Mouse (Mus musculus) 3T3-L1 (cell line): ENCODE measurements around the gene Nomo1.
A peak's percentile ranks its signal among the peaks of the same experiment; 100 is the strongest.

Experiments
- DNase-seq: peaks from one replicate; pipeline ENCODE4 v3.0.0-alpha.2; 2015; ENCODE audit warnings: low read depth, low spot score

The Nomo1 gene

GRCm38 (mm10) chr7:46045882-46046281 lies 12.4 kb downstream of the Nomo1 start:
- no peak for DNase-seq

DNA sequence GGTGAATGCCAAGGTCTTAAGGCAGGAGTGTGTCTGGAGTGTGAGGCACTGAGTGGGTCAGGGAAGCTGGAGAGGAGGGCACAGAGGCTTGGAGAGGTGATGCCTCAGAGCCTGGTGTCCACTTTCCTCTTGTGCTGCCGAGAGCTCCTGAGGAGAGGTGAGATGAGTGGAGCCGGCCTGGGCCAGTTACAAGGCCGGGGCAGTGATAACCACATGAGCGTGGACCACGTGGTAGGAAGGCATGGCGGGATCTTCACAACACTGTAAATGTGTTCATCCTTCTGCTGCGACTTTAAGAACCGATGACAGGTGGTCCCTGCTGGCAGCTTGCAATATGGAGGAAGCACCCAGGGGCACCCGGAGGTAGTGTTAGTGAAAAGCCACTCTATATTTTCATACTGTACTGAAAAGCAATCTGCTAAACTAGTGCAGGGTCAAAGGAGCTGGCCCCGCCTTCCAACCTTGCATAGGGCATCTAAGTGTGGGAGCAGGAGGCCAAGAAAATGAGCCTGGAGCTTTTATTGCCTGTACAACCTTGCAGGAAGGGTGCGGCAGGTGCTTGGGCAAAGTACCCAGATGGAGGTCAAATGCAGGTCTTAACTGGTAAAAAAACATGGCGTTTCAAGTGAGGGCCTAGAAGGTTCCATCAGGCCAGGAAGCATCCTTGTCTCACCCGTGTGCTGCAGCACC lies 14.5 kb downstream of the Nomo1 start:
- no peak for DNase-seq

DNA sequence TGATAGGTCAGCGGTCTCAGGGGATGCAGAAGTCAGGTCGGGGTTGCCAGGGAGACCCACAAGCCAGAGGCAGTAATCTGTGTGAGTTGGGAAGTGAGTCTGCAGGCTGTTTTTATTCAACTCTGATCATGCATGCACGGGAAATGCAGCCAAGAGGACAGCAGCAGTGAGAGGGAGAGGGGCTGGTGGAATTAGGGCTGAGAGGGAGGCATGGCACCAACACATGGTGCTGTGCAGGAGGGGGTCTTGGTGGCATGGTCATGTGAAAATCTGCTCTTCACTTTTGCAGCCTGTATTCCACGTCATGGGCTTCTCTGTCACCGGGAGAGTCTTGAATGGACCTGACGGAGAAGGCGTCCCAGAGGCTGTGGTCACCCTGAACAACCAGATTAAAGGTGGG lies 16.5 kb downstream of the Nomo1 start:
- DNase-seq, result no peak

DNA sequence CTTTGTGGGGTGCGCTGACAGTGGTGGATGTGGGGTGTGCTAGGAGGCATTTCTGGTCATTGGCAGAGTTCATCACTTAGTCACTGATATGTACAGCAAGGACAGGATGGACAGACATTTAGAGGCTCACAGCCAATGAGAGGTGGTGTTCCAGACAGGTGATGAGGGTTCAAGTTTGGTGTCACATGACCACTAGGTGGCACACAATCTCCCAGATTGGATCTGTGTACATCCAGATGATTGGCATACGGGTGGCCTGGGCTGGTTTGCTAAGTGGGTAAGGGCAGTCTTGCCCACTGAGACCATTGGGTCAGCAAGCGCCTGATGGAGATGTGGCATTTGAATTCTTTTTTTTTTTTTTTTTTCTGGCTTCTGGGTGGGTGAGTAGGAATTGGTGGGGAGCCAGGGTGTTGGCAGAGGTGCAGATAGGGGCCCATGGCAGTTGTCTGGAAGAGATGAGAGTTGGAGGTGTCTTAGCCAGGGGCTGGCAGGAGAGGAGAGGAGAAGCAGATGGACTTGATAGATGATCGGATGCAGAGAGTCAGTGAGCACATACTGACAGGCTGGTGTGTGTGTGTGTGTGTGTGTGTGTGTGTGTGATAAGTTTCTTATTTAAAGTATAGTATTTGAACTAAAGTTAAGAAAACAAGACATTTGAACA lies 18.8 kb downstream of the Nomo1 start:
- DNase-seq, result peak; percentile 22

DNA sequence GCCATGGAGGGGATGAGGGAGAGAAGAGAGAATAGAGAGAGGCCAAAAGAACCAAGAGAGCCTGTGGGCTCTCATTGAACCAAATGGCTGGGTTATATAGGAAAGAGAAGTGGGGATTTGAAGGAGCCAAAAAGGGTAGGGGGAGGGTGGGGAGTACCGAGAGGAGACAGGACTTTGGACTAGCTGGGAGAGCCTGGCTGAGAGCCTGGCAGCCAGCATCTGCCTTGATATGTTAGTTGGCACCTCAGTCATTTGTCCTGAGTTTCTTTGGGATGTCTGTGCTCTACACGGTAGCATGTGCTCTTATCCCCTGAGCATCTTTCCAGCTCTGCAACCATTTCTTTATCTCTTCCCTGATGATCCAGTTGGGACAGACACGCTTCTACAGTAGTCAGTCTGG lies 20.1 kb downstream of the Nomo1 start:
- no peak for DNase-seq

GRCm38 (mm10) chr7:46058882-46059281 lies 25.4 kb downstream of the Nomo1 start:
- DNase-seq, result no peak

GRCm38 (mm10) chr7:46060688-46061087 lies 27.2 kb downstream of the Nomo1 start:
- peak; percentile 29 for DNase-seq

DNA sequence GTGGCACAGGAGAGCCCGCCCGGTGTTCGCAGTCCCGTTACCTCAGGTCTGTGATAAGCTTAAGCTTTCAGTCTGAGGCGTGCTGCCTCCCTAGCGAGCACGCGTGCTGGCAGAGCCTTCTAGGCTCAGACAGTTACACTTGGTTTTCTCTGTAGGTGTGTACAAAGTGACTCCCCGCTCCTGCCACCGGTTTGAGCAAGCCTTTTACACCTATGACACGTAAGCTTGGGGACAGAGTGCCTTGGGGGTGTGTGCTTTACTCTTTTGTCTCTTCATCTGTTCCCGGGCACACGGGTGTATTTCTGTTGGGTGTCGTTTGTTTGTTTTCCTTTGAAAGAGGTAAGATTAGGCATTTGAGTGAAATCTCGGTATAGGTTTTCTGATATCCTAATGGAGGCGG lies 28.1 kb downstream of the Nomo1 start:
- no peak for DNase-seq

- no peak for DNase-seq
These were observed 29.8 kb downstream of the Nomo1 start for GRCm38 (mm10) chr7:46063296-46063695.

GRCm38 (mm10) chr7:46068831-46069230 lies 35.3 kb downstream of the Nomo1 start:
- no peak for DNase-seq

DNA sequence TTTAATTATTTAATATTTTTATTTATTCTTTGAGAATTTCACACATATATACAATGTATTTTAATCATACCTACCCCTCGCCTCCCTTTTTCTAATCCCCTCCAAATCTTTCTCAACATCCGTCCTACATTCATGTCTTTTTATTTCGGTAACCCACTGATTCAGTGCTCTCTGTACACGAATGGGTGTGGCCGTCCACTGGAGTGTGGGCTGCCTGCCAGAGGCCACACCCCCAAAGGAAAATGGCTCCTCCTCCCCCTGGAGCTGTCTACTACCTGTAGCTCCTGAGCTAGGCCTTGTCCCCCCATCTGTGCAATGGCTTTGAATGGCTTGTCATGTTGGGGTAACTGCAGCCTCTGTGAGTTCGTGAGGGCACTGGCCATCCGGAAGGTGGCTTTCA lies 43.3 kb downstream of the Nomo1 start:
- no peak for DNase-seq

DNA sequence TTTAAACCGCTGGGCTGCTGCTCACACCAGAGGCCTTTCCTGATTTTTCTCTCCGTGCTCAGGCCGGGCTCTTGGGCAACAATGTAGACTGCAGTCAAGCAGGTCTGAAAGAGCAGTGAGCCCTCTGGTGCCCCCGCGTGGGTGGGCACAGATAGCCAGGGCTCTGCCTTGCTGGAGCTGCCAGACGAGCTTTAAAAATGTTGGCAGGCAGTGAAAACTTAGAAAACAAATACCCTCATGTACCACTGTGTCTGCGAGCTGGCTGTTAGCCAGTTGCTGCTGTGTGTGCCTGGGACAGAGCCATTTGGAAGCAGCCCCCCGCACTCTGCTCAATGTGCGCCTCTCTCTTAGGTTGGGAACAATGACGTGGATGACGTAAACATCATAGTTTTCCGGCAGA lies 44.2 kb downstream of the Nomo1 start:
- no peak for DNase-seq

DNA sequence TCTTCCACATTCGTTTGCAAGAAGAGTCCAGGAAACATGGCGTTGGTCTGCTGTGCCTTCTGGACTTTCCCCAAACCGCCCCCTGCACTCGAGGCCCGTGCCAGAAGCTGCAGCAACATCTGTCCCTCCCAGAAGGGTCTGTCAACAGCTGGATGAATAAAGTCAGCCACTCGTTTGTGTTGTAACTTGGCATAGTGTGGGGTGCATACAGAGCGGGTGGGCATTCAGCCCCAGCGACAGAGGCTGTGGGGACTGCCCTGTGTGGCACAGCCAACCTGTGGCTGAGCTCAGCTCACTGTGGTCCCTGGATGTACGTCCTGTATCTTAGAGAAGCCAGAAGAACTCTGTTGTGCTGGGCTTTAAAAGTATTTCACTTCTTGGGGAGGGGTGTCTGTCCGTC lies 50.5 kb downstream of the Nomo1 start:
- DNase-seq, result no peak

GRCm38 (mm10) chr7:46084839-46085513 lies 51.5 kb downstream of the Nomo1 start:
- no peak for DNase-seq

DNA sequence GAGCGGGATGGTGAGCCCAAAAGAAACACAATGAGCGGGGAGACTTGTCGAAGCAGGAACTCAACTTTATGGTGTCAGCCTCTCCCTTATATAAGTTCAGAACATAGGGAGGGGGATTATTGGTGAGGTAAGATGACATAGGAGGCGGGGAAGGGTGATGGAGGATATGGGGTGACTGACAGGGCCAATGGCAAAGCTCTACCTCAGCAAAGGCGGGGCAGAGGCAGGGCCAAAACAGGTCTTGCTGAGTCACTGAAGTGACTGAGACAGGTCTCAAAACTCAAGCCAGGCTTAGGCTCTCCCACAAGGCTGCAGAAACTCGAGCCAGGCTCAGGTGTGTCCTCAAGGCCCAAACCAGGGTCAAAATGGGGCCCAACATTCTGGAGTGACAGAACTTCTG lies 52.9 kb downstream of the Nomo1 start:
- DNase-seq, result peak; percentile 21

GRCm38 (mm10) chr7:46088241-46088640 lies 54.7 kb downstream of the Nomo1 start:
- no peak for DNase-seq

GRCm38 (mm10) chr7:46092803-46093202 lies 59.3 kb downstream of the Nomo1 start:
- DNase-seq, result no peak

DNA sequence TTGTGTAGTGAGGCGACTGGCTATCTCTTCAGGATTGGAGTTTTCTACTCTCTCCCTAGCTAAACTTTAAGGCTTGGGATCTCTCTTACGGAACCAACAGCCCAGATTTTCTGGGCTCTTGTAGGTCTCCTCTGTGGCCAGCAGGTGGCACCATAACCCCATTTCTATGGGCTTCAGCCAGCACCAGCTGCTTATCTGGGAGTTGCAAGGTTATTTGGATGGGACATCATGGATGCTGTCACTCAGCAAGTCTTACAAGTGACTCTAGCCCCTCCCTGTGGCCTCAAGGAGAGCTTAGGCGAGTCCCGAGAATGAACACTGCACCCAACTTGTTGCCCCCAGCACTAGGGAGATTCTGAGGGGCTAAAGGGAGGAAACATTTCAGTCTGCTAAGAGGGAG lies 62.6 kb downstream of the Nomo1 start:
- peak; percentile 74 for DNase-seq

DNA sequence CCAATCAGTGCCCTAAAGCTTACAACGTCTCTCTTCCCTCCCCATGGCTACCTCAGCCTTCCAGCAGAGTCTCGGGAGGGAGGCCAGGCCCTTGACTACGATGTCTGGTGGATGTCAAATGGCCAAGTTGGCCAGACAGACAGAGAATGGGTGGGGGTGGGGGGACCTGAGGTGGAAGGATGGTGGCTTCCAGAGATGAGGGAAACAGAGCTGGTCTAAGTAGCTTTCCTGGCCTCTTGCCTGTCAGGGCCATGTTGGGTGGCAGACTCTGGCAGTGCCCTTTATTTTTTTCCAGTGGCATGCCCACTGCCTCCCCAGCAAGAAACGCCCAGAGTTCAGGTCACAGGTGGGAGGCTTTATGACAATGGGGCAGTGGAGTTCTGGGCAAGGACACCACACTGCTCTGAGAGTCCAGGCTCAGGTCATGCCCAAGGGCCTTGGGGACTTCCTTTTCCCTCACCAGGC lies 63.9 kb downstream of the Nomo1 start:
- no peak for DNase-seq

- DNase-seq, result no peak
These were observed 64.9 kb downstream of the Nomo1 start for GRCm38 (mm10) chr7:46098221-46098918.

DNA sequence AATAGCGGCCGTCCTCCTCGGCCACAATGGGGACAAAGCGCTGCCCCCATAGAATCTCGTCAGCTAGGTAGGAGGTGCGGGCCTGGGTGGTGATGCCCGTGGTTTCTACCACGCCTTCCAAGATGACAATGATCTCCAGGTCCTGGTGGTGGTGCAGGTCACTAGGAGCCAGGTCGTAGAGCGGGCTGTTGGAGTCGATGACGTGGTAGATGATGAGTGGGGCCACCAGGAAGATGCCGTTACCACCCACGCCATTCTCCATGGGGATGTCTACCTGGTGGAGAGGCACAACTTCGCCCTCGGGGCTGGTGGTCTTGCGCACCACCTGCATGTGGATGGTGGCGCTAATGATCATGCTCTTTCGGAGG lies 65.4 kb downstream of the Nomo1 start:
- no peak for DNase-seq

DNA sequence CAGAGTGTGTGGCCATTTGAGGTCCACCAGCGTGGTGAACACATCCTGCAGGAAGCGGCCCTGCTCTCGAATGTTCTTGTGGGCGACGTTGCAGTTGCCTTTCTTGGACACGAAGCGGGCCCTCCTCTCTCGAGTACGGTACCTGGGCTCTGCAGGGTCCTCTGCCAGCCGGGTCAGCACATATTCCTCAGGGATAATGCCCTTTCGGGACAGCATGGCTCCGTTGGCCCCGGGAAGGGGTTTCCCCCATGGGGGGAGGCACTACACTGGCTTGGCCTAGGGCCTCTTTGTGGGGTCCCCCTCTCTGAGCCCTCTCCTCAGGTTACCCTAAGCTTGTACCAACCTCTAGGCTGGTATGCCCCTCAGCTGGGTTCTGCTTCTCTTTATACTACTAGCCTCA lies 66.2 kb downstream of the Nomo1 start:
- no peak for DNase-seq
